Mouse (Mus musculus) testis, adult 2 months (tissue): ENCODE results near the gene Sorbs2.

Source experiments
- CTCF ChIP-seq: fragments of 200-500 bp; IDR thresholded peaks from 2 replicates; pipeline ENCODE4 v1.5.1; 2012; ENCODE audit warnings: low read depth, mild to moderate bottlenecking, inconsistent platforms, low read length, moderate library complexity; ENCODE audit not compliant: control insufficient read depth, insufficient read depth, insufficient replicate concordance
- POLR2A ChIP-seq: fragments of 200-500 bp; IDR thresholded peaks from 2 replicates; pipeline ENCODE4 v1.6.1; 2012; ENCODE audit warnings: low read depth, mild to moderate bottlenecking, inconsistent platforms, low read length, moderate library complexity; ENCODE audit not compliant: control insufficient read depth

- TF ChIP-seq POLR2A (no peak), CTCF (no peak)
Measured at GRCm38 (mm10) chr8:45536578-45536977, 29.0 kb downstream of the Sorbs2 start.
